Mouse (Mus musculus) hindbrain, embryonic 12.5 days (tissue): Measurements from ENCODE around the gene Aif1l. TPM values are rescaled to one million over a fixed set of nuclear protein-coding genes. Genes with fewer than 3 reads are reported as not detected.

ENCODE experiments used
- ATAC-seq: fragments of 200-750 bp; cut with Nextera tagmentation; 2 replicates; pipeline ENCODE4 v1.8.0; 2017; ENCODE audit warnings: moderate TSS enrichment; ENCODE audit not compliant: low FRiP score
- H3K27ac ChIP-seq: fragments of 300-500 bp; sonication (generic); 2 replicates; pipeline ENCODE4 v1.5.1; 2016; ENCODE audit warnings: mild to moderate bottlenecking
- H3K27me3 ChIP-seq: fragments of 300-500 bp; sonication (generic); 2 replicates; pipeline ENCODE4 v1.6.1; 2016; ENCODE audit warnings: mild to moderate bottlenecking
- H3K36me3 ChIP-seq: fragments of 300-500 bp; sonication (generic); 2 replicates; pipeline ENCODE4 v1.6.1; 2016; ENCODE audit warnings: mild to moderate bottlenecking
- H3K4me1 ChIP-seq: fragments of 300-500 bp; sonication (generic); 2 replicates; pipeline ENCODE4 v1.6.1; 2016
- H3K4me2 ChIP-seq: fragments of 300-500 bp; sonication (generic); replicated peaks from 2 replicates; pipeline ENCODE4 v1.6.1; 2016; ENCODE audit warnings: mild to moderate bottlenecking
- H3K4me3 ChIP-seq: fragments of 300-500 bp; sonication (generic); 2 replicates; pipeline ENCODE4 v1.5.1; 2016; ENCODE audit warnings: mild to moderate bottlenecking
- H3K9ac ChIP-seq: fragments of 300-500 bp; sonication (generic); 2 replicates; pipeline ENCODE4 v1.6.1; 2016; ENCODE audit warnings: mild to moderate bottlenecking, moderate library complexity
- H3K9me3 ChIP-seq: fragments of 300-500 bp; sonication (generic); replicated peaks from 2 replicates; pipeline ENCODE4 v1.6.1; 2016; ENCODE audit warnings: mild to moderate bottlenecking
- WGBS: fragments of 180-500 bp; shearing (Covaris S2); methylation state at CpG from one replicate; pipeline ENCODE4 v1.1.7; 2016; 5-methylcytosine and 5-hydroxymethylcytosine counted together
- polyA plus RNA-seq: library from polyadenylated mRNA; unstranded; fragments of >200 nt; fragmentation: Nextera tagmentation; extraction: Ambion mirVana; gene quantifications from 2 replicates; pipeline ENCODE4 v1.2.1, GENCODE M21; 2016

Gene Aif1l
- polyA plus RNA-seq, 1 experiment from 2014 or later, result 58.0 TPM

DNA sequence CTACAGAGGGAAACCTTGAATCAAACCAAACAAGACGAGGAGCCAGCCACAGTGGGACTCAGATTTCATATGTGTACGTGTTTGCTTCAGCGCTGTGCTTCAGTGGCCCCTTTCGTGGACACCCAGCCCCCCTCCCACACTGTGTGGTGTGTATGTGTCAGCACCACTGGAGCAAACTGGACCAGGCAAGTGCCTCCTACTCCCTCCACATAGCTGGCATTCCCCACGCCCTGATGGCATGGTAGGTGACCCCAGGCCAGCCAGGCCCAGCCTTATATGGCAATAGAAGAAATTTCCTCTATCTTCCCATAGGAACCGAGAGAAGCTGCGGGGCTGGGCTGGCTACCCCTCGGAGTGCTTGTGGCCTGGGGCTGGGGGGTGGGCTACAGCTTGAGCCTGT lies 3.7 kb downstream of the Aif1l start:
- Histone ChIP-seq H3K27ac (no peak overlapping the region), H3K4me3 (no peak overlapping the region), H3K9me3 (no peaks in the 10 kb centered on the region), H3K36me3 (0 out of 2 replicates have a peak, but pooled peaks cover 8% of the 10 kb centered on the region), H3K4me1 (peaks cover 30% of the 10 kb centered on the region), H3K27me3 (peaks cover 17% of the 10 kb centered on the region; the same call in 1 of the 2 replicates), H3K4me2 (no peak overlapping the region), H3K9ac (no peak overlapping the region)
- ATAC-seq, result no peak
- WGBS, result 82% methylated on average over 8 of the region's 8 CpGs

DNA sequence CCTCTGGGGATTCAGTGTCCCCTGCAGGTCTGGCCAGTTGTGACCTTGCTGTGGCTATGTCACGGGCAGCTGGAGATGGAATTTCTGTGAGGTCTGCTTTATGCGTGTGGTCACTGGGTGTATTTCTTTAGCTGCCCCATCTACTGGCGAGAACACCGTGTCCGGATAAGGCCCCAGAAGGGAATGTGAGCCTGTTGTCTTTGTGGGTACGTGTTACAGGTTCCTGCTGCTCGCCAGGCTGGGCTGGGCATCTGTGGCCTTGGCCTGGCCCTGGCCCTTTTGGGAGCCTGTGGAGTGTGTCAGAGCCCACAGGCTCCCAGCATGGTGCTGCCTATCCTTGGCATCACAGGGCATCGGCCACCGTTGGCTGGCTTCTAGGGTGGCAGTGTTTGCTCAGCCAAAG lies 4.8 kb downstream of the Aif1l start:
- H3K9me3 ChIP-seq, result no peaks in the 10 kb centered on the region
- no peak for ATAC-seq
- WGBS, result 80% methylated on average over 9 of the region's 9 CpGs
- H3K4me2 ChIP-seq, result no peak overlapping the region
- H3K4me3 ChIP-seq, result no peak overlapping the region
- peaks cover 30% of the 10 kb centered on the region for H3K4me1 ChIP-seq
- 0 out of 2 replicates have a peak, but pooled peaks cover 8% of the 10 kb centered on the region for H3K36me3 ChIP-seq
- no peak overlapping the region for H3K27ac ChIP-seq
- H3K9ac ChIP-seq, result 0 out of 2 replicates have a peak overlapping the region, but pooled peaks have one; percentile 18
- H3K27me3 ChIP-seq, result 0 out of 2 replicates have a peak, but pooled peaks cover 12% of the 10 kb centered on the region

DNA sequence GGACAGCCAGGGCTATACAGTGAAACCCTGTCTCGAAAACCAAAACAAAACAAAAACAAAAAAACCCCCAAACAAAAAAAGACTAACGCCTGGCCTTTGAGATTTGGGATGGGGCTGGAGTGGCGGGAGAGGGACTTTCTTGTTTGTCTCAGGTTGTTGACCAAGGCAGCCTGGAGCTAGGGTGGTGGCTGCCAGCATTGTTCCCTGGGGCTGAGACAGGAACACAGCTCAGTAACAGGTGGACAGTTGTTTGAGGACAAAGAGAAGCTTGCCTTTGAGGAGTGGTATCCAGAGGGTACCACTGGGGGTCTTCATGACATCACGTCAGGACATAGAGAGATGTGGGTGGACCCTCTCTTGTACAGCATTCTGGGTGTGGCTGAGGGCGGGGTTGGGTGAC lies 5.7 kb downstream of the Aif1l start:
- 83% methylated on average over 5 of the region's 5 CpGs for WGBS
- Histone ChIP-seq H3K36me3 (0 out of 2 replicates have a peak, but pooled peaks cover 8% of the 10 kb centered on the region), H3K4me1 (peaks cover 22% of the 10 kb centered on the region), H3K4me2 (no peak overlapping the region), H3K9ac (no peak overlapping the region), H3K27ac (no peak overlapping the region), H3K27me3 (0 out of 2 replicates have a peak, but pooled peaks cover 5% of the 10 kb centered on the region), H3K4me3 (no peak overlapping the region), H3K9me3 (no peaks in the 10 kb centered on the region)
- no peak for ATAC-seq

DNA sequence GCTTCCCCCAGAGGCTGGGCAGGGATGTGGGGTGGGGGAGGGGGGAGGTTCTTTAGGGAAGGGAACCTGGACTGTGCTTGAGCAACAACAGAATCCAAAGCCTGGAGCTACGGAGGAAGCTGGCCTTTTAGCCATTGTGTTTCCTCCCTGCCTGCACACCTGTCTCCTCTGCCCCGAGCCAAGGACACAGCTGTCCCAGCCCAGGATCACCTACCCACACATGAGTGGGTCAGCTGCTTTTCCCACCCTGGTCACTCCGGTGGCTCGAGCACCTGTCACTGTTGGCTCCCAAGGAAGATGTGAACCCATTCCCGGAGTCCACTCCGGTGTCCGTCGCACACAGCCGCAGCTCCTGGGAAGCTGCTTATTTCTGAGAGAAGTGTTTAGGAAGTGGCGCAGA lies 7.3 kb downstream of the Aif1l start:
- 0 out of 2 replicates have a peak, but pooled peaks cover 11% of the 10 kb centered on the region for H3K36me3 ChIP-seq
- WGBS, result 86% methylated on average over 10 of the region's 10 CpGs
- no peaks in the 10 kb centered on the region for H3K27me3 ChIP-seq
- H3K4me3 ChIP-seq, result no peak overlapping the region
- H3K9ac ChIP-seq, result no peak overlapping the region
- no peak for ATAC-seq
- H3K9me3 ChIP-seq, result no peaks in the 10 kb centered on the region
- no peak overlapping the region for H3K27ac ChIP-seq
- no peak overlapping the region for H3K4me2 ChIP-seq
- H3K4me1 ChIP-seq, result peaks cover 21% of the 10 kb centered on the region

DNA sequence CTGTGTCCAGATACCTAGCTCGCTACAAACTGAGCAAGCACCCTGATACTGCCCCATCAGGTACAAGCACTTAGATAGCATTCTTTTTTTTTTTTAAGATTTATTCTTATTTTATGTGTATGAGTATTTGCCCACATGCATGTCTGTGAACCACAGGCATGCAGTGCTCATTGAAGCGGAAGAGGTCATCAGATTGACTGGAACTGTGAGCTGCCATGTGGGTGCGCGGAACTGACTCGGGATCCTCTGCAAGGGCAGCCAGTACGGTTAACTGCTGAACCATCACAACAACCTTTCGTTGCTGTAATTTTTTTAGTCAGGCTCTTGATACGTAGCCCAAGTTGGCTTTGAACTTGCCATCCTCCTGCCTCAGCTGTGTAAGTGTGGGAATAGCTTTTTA lies 11.0 kb downstream of the Aif1l start:
- no peaks in the 10 kb centered on the region for H3K27me3 ChIP-seq
- 0 out of 2 replicates have a peak, but pooled peaks cover 9% of the 10 kb centered on the region for H3K36me3 ChIP-seq
- no peak overlapping the region for H3K4me2 ChIP-seq
- H3K27ac ChIP-seq, result 0 out of 2 replicates have a peak overlapping the region, but pooled peaks have one; percentile 82
- 89% methylated on average over 8 of the region's 8 CpGs for WGBS
- ATAC-seq, result no peak
- H3K9ac ChIP-seq, result no peak overlapping the region
- no peaks in the 10 kb centered on the region for H3K9me3 ChIP-seq
- no peak overlapping the region for H3K4me3 ChIP-seq
- peaks cover 28% of the 10 kb centered on the region for H3K4me1 ChIP-seq

- 64% methylated on average over 4 of the region's 4 CpGs for WGBS
- Histone ChIP-seq H3K27me3 (no peaks in the 10 kb centered on the region), H3K9ac (no peak overlapping the region), H3K27ac (peak overlapping the region; percentile 82), H3K4me1 (peaks cover 28% of the 10 kb centered on the region), H3K36me3 (0 out of 2 replicates have a peak, but pooled peaks cover 9% of the 10 kb centered on the region), H3K4me3 (no peak overlapping the region), H3K4me2 (0 out of 2 replicates have a peak overlapping the region, but pooled peaks have one; percentile 3), H3K9me3 (no peaks in the 10 kb centered on the region)
- no peak for ATAC-seq
Measured at GRCm38 (mm10) chr2:31961791-31962222, 11.9 kb downstream of the Aif1l start.

- Histone ChIP-seq H3K4me2 (no peak overlapping the region), H3K27me3 (no peaks in the 10 kb centered on the region), H3K27ac (peak overlapping the region; percentile 82), H3K36me3 (peaks cover 12% of the 10 kb centered on the region; the same call in 1 of the 2 replicates), H3K9ac (no peak overlapping the region), H3K4me1 (peaks cover 28% of the 10 kb centered on the region), H3K4me3 (no peak overlapping the region), H3K9me3 (no peaks in the 10 kb centered on the region)
- ATAC-seq, result peak; percentile 90
- WGBS, result 48% methylated on average over 8 of the region's 8 CpGs
Measured at GRCm38 (mm10) chr2:31962501-31963224, 12.7 kb downstream of the Aif1l start.

- Histone ChIP-seq H3K9ac (no peak overlapping the region), H3K4me1 (peaks cover 28% of the 10 kb centered on the region), H3K4me2 (no peak overlapping the region), H3K9me3 (no peaks in the 10 kb centered on the region), H3K36me3 (peaks cover 15% of the 10 kb centered on the region), H3K27me3 (no peaks in the 10 kb centered on the region), H3K4me3 (no peak overlapping the region), H3K27ac (peak overlapping the region; percentile 82)
- no peak for ATAC-seq
- WGBS, result 81% methylated on average over 7 of the region's 7 CpGs
Measured at GRCm38 (mm10) chr2:31963491-31963890, 13.6 kb downstream of the Aif1l start.

- Histone ChIP-seq H3K4me2 (no peak overlapping the region), H3K36me3 (peaks cover 15% of the 10 kb centered on the region), H3K9ac (no peak overlapping the region), H3K9me3 (no peaks in the 10 kb centered on the region), H3K27me3 (no peaks in the 10 kb centered on the region), H3K27ac (no peak overlapping the region), H3K4me1 (peaks cover 28% of the 10 kb centered on the region), H3K4me3 (no peak overlapping the region)
- WGBS, result 85% methylated on average over 3 of the region's 3 CpGs
- ATAC-seq, result no peak
Measured at GRCm38 (mm10) chr2:31964191-31964590, 14.3 kb downstream of the Aif1l start.

DNA sequence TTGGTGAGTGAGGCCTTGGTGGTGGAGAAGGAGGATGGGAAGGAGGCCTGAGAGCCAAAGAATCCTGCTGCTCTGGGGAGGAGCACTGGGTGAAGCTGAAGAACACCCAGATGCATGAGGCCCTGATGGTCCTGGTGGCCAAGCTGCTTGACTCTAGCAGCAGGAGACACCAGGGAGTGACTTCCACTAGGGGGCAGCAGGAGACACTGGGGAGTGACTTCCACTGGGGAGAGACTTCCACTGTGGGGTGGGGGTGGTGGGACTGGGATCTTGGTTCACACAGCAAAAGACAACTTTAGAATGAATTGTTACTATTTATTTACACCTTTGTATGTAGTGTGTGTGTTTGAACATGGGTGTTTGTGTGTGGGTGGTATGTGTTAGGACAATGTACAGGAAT lies 15.2 kb downstream of the Aif1l start:
- H3K27ac ChIP-seq, result no peak overlapping the region
- H3K27me3 ChIP-seq, result no peaks in the 10 kb centered on the region
- peaks cover 28% of the 10 kb centered on the region for H3K4me1 ChIP-seq
- H3K9me3 ChIP-seq, result no peaks in the 10 kb centered on the region
- peaks cover 15% of the 10 kb centered on the region for H3K36me3 ChIP-seq
- no peak for ATAC-seq
- H3K4me3 ChIP-seq, result no peak overlapping the region
- H3K9ac ChIP-seq, result no peak overlapping the region
- H3K4me2 ChIP-seq, result no peak overlapping the region

- Histone ChIP-seq H3K9ac (no peak overlapping the region), H3K9me3 (no peaks in the 10 kb centered on the region), H3K27ac (no peak overlapping the region), H3K4me2 (no peak overlapping the region), H3K4me3 (no peak overlapping the region), H3K4me1 (peaks cover 19% of the 10 kb centered on the region), H3K36me3 (peaks cover 28% of the 10 kb centered on the region), H3K27me3 (no peaks in the 10 kb centered on the region)
- 76% methylated on average over 8 of the region's 8 CpGs for WGBS
- no peak for ATAC-seq
Measured at GRCm38 (mm10) chr2:31966801-31967200, 16.9 kb downstream of the Aif1l start.

GRCm38 (mm10) chr2:31972589-31972988 lies 22.6 kb downstream of the Aif1l start:
- 91% methylated on average over 4 of the region's 4 CpGs for WGBS
- ATAC-seq, result no peak
- H3K27ac ChIP-seq, result no peak overlapping the region
- H3K9ac ChIP-seq, result no peak overlapping the region
- no peak overlapping the region for H3K4me2 ChIP-seq
- H3K4me3 ChIP-seq, result no peak overlapping the region
- H3K27me3 ChIP-seq, result no peaks in the 10 kb centered on the region
- no peaks in the 10 kb centered on the region for H3K9me3 ChIP-seq
- peaks cover 15% of the 10 kb centered on the region for H3K4me1 ChIP-seq
- H3K36me3 ChIP-seq, result peaks cover 37% of the 10 kb centered on the region
